Mouse (Mus musculus) common myeloid progenitor, adult 5-6 weeks (primary cell): ENCODE data around the gene Tesc. TPM values are rescaled to one million over a fixed set of nuclear protein-coding genes. Genes with fewer than 3 reads are reported as not detected.
A peak's percentile ranks its signal among the peaks of the same experiment; 100 is the strongest.

Experiments used
- ATAC-seq: replicated peaks from 2 replicates; pipeline ENCODE4 v1.8.0; 2016; ENCODE audit warnings: low read depth, mild to moderate bottlenecking, moderate TSS enrichment, inconsistent platforms; ENCODE audit not compliant: poor library complexity, severe bottlenecking
- total RNA-seq: library from RNA; stranded (forward); fragments of 200-1000, 187-1606 nt; gene quantifications from 2 replicates; pipeline ENCODE4 v1.2.3, GENCODE M21; 2017

Tesc gene
- total RNA-seq, 1 experiment from 2014 or later: not detected

- ATAC-seq: peak; percentile 92
Measured at GRCm38 (mm10) chr5:118037798-118038484, 10.4 kb downstream of the Tesc start.

- no peak for ATAC-seq
Measured at GRCm38 (mm10) chr5:118039241-118039668, 11.7 kb downstream of the Tesc start.

GRCm38 (mm10) chr5:118042599-118042998 lies 15.1 kb downstream of the Tesc start:
- no peak for ATAC-seq

GRCm38 (mm10) chr5:118043761-118044160 lies 16.2 kb downstream of the Tesc start:
- ATAC-seq: no peak

GRCm38 (mm10) chr5:118044907-118045306 lies 17.4 kb downstream of the Tesc start:
- ATAC-seq: no peak

GRCm38 (mm10) chr5:118045385-118045784 lies 17.8 kb downstream of the Tesc start:
- no peak for ATAC-seq

- ATAC-seq: no peak
Measured at GRCm38 (mm10) chr5:118047091-118047757, 19.7 kb downstream of the Tesc start.

GRCm38 (mm10) chr5:118048412-118048811 lies 20.9 kb downstream of the Tesc start:
- peak; percentile 54 for ATAC-seq

- ATAC-seq: peak; percentile 71
Measured at GRCm38 (mm10) chr5:118048928-118049327, 21.4 kb downstream of the Tesc start.

GRCm38 (mm10) chr5:118050743-118051142 lies 23.2 kb downstream of the Tesc start:
- peak; percentile 52 for ATAC-seq

GRCm38 (mm10) chr5:118051981-118052662 lies 24.6 kb downstream of the Tesc start:
- no peak for ATAC-seq

- no peak for ATAC-seq
Measured at GRCm38 (mm10) chr5:118053205-118053604, 25.7 kb downstream of the Tesc start.

- no peak for ATAC-seq
Measured at GRCm38 (mm10) chr5:118057508-118058111, 30.1 kb downstream of the Tesc start.

- ATAC-seq: peak; percentile 65
Measured at GRCm38 (mm10) chr5:118058858-118059257, 31.3 kb downstream of the Tesc start.

- no peak for ATAC-seq
Measured at GRCm38 (mm10) chr5:118059646-118060045, 32.1 kb downstream of the Tesc start.

- no peak for ATAC-seq
Measured at GRCm38 (mm10) chr5:118061391-118061790, 33.8 kb downstream of the Tesc start.

- no peak for ATAC-seq
Measured at GRCm38 (mm10) chr5:118063181-118063621, 35.7 kb downstream of the Tesc start.

- no peak for ATAC-seq
Measured at GRCm38 (mm10) chr5:118064284-118064901, 36.9 kb downstream of the Tesc start.

GRCm38 (mm10) chr5:118065516-118066255 lies 38.1 kb downstream of the Tesc start:
- ATAC-seq: no peak
